Mouse (Mus musculus) ovary, postnatal 10 days (tissue): ENCODE data around the gene Lcn6.
"Not testable (repeated sequence)": the region's sequence is repeated elsewhere in the genome, so short reads cannot be mapped to it uniquely, and the experiment has no call there.

Experiments
- DNase-seq: peaks from one replicate; pipeline ENCODE4 v3.0.0; 2022; ENCODE audit warnings: low spot score

The Lcn6 gene

DNA sequence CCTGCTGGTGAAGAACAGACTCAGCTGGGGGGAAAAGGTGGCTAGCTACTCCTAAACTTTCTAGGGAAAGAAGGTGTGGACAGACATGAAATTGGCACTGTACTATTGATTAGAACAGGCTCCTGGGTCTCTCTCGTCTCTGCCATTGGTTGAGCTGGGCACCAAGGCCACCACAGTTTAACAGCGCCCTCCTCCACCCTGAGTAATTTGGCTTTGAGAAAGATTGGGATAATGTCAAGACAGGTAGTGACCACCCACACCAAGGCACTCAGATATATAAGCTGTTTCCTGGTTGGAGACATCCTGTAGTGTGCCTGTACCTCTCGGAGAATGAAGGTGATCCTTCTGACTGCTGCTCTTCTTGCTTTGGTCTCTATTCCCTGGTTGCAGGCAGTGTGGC, at the start of gene Lcn6:
Gene Lcn6, plus strand, starts transcription at position 301 of the 400 bp plus-strand sequence.
- no peak for DNase-seq

DNA sequence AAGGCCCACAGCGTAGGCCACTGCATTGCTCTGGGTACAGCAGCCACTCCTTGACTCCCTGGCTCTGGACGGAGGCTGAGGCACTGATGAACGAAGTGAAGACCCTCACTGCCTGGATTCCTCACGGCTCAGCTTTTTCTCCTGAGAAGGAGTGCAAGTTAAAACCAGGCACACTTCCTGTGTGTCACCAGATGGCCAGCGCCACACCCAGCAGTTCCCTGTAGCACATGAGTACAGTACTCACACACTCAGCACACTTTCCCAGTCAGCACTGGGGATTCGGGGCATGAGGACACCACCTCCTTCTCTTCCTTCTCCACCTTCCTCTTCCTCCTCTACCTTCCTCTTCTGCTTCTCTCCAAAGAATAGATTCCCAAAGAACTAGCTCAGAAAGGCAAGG, 48.8 kb upstream of the Lcn6 start, which contains the start of gene Fcna:
Gene Fcna, minus strand, starts transcription at position 220 of the 400 bp plus-strand sequence.
- no peak for DNase-seq

GRCm38 (mm10) chr2:25628738-25629137, 47.8 kb upstream of the Lcn6 start:
- DNase-seq = no peak

DNA sequence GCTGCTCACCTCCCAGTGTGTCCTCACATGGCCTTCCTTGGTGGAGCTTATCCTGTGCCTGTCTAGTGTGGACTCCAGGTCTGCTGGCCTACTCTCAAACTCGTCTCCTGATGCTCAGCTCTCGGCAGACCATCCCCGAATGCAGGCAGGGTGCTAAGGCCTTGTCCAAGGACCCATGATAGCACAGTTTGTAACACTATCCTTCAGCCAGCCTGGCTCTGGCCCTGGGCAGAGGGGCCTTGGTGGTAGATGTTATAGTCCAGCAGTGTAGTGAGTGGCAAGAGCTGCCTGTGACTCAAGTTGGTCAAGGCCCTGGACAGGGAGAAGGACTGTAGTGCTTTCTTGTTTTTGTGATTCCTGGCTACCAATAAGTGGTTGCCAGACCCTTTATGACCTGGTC, 43.0 kb upstream of the Lcn6 start:
- DNase-seq = no peak

DNA sequence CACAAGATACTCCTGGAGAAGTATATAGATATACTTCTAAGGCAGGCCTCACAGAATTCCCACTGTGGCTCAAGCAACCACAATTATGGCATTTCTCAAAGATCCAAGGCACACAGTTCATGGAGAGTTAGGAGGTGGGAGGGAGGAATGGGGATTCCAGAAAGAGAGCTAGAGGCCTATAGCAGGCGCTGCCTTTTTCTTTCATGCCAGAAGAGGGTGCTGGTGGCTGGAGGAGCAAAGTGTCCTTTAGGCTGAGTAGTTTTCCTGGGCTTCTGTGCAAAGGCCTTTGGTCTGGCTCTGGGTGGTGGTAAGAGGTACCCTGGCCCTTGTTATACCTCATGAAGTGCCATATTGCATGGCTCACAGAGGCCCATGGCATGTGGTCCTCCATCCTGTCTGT, 42.5 kb upstream of the Lcn6 start:
- DNase-seq = no peak

DNA sequence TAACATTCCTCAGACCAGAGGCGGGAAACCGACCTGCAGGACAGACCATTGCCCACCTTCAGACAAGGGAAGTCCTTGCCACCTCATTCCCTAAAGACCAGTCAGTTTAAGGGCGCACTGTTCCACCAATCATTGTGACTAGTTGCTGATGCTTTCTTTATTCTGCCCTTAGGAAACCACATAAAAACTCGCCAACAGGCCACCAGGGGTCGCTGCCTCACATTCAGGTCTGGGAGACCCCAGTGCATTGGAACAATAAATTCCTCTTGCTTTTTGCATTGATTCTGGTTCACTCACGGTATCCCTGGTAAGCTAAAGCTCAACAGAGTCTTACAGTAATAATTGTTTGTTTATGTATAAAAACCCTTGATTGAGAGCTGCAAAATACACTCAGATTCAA, 36.7 kb upstream of the Lcn6 start:
- no peak for DNase-seq

DNA sequence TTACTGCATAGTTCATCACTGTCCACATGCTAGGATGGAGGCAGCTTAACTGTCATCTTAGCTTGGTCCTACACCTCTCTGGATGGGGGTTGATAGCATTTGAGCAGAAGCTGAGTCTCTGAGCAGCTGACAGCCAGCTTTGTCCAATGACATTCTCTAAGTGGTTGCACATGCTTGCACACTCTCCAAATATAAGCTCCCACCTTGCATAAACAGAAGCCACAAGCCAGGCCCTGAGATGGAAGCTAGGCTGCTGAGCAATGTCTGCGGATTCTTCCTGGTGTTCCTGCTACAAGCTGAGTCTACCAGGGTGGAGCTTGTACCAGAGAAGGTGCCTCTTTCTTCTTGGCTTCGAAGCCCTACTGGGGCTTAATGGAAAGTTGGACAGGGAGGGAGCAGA, 23.7 kb upstream of the Lcn6 start, which contains the start of gene Lcn8:
Gene Lcn8, plus strand, starts transcription at position 219 of the 400 bp plus-strand sequence.
- no peak for DNase-seq

DNA sequence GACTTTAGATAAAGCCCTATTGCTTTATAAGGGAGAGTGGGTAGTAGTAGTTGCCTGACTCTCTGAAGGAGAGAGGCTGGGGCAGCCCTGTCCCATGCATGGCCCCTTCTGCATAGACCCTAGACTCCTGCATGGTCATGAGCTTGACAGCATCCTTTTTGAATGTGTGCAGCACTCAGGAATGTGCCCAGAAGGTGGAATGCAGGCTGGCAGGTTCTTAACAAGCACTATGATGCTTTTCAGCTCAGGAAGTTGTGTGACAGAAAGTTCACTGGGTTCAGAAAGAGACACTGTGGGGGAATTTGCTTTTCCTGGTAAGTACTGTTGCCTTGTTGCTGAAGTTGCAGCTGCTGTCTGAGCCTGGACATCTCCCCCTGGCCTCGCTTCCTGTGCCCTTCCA, 22.1 kb upstream of the Lcn6 start:
- no peak for DNase-seq

DNA sequence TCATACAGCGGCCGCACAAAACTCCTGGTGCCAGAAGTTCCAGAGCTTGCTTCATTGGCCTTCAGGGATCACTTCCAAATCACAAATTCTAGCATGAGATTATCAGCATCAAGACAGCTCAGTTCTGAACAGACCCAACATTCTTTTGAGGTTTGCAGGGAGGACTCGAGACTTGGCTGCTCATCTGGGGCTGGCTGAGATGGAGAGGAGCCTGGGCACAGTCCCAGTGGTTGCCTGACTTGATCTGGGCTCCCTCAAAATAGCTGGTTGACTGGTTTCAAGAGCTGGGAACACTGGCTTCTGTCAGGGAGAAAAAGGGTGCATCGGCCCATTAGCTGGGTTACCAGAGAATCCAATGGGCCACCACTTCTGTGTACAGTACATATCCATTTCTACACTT, 19.9 kb upstream of the Lcn6 start:
- DNase-seq = no peak

GRCm38 (mm10) chr2:25657246-25657645, 19.3 kb upstream of the Lcn6 start:
- no peak for DNase-seq

DNA sequence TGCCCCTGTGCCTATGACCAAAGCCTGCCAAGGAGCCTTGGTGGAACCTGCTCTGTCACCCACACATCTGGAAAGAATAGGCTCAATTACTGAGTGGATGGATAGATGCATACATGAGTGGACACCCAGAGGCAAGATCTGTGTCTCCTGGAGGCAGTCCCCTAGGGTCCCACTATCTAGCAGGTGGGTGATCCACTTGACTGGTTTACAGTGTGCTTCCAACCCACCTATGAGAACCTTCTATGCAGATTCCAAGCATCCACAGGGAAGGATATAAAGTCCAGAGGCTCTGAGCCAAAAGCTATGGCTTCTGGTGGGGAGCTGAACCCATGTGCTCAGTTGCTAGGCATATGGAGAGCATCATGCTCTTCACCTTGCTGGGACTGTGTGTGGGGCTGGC, 18.9 kb upstream of the Lcn6 start, which contains the start of gene Lcn5:
Gene Lcn5, plus strand, starts transcription at position 301 of the 400 bp plus-strand sequence.
- DNase-seq = no peak

DNA sequence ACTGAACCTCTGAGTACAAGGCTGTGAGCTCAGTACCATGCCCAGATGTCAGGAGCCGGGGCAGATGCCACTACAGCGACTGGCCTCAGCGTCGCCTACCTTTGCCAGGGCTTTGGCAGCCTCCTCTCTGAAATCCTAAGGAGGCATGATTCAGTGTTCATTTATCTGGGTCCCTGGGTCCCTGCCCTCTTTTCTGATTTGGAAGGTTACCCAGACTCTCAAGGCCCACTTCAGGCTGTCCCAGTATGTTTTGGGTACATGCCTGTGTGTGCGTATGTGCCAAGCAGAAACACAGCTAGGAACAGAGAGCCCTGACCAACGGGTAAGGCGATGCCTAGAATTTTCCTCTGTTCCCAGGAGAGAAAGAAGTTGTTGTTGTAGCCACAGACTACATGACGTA, 16.3 kb upstream of the Lcn6 start:
- no peak for DNase-seq

- no peak for DNase-seq
Measured at GRCm38 (mm10) chr2:25661245-25661970, 15.2 kb upstream of the Lcn6 start.

- peak; percentile 33 for DNase-seq
Measured at GRCm38 (mm10) chr2:25663511-25663910, 13.1 kb upstream of the Lcn6 start.

DNA sequence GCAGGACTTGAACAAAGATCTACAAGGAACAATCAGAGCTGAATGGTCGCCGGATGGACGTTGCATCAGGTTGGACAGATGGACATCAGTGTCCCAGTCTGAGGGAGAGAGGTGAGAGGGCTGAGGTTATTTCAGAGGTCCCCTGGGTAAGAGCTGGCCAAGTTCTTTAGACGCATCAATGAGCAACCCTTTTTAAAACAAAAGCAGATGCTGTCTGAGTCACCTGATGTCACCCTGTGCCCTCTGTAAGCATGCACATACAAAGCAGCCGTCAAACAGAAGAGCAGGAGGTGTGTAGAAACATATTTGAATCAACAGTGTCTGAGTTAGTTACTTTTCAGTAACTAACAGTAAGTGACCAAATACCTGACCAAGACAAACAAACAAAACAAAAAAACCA, 12.5 kb upstream of the Lcn6 start:
- DNase-seq = no peak

GRCm38 (mm10) chr2:25666516-25666915, 10.1 kb upstream of the Lcn6 start:
- no peak for DNase-seq

DNA sequence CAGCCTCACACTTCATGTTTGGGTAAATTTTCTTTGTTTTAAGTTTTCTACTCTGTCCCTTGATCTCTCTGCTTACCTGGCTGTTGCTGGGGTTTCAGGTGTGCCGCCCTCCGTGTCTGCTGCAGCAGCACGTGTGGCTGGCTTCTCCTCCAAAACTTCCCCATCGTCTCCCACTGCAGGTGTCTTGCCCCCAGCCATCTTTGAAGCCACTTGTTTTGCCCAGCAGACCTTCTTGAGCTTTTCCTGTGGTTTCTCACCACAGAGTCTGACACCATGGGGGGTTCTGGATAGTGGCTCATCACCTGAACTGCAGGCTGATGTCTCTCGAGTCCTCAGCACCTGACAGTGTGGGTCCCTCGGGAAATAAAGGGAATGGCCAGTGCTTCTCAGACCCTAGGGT, 3.0 kb downstream of the Lcn6 start:
- no peak for DNase-seq

- DNase-seq = no peak
Measured at GRCm38 (mm10) chr2:25682426-25682825, 5.8 kb downstream of the Lcn6 start, which contains the start of gene Lcn10. Lcn10 (plus strand) TSS chr2:25682726.

DNA sequence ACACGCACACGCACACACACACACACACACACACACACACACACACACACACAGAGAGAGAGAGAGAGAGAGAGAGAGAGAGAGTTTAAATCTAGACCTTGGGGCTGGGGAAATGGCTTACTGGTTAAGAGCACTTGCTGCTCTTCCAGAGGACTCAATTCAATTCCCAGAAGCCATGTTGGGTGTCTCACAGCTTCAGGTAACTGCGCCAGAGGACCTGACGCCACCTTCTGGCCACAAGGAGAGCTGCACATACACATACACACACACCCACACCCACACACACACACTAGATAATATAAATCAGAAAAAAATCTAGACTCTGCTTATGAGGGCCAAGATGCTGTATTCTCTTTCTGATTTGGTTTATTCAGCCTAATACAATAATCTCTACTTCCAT, 10.4 kb downstream of the Lcn6 start:
- DNase-seq = no peak

GRCm38 (mm10) chr2:25694605-25695004, 18.0 kb downstream of the Lcn6 start:
- DNase-seq = peak; percentile 35

DNA sequence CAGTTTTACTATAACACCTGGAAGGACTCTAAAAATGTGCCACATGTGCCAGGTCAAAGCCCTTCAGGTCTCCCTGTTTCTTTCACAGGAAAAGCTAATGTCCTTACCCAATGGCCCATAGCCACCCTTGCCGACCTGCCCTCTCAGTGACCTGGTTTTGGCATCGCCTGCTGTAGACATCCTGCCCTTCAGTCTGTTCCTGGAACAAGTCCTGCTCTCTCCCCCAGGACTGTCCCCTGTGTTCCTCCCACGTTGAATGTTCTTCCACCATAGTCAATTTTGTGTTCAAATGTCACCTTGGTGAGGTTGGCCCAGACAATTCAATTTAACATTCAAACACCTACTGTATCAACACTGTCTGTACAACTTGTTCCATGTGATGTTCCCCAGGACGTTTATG, 20.4 kb downstream of the Lcn6 start:
- no peak for DNase-seq

DNA sequence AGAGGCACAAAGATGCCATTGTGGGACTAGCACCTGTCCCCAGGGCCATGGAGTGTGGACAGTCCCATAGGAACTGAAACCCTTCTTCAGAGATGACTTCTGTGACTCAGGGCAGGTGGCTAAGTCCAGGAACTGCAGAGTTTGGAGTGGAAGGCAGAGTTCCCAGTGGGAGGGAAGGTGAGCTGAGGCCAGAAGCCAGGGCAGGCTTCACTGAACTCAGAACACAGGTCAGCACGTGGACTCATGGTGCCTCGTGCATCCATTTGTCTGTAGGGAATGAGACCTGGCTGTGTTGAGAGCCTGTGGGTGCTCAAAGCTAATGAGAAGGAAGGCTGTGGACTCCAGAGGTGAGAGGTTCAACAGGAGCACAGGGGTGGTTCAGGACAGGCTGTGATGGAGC, 22.1 kb downstream of the Lcn6 start:
- DNase-seq = no peak

- not testable (repeated sequence) for DNase-seq
Measured at GRCm38 (mm10) chr2:25699743-25700142, 23.2 kb downstream of the Lcn6 start, which contains the start of gene Obp2a. Obp2a (plus strand) TSS chr2:25700043.

- no peak for DNase-seq
Measured at GRCm38 (mm10) chr2:25701001-25701400, 24.4 kb downstream of the Lcn6 start.
